Mouse (Mus musculus) heart, postnatal 14 days (tissue): Measurements from ENCODE around the gene Sp110. TPM values are rescaled to one million over a fixed set of nuclear protein-coding genes. Genes with fewer than 3 reads are reported as not detected.
"Not testable (repeated sequence)": the region's sequence is repeated elsewhere in the genome, so short reads cannot be mapped to it uniquely, and the experiment has no call there.

ENCODE experiments used
- DNase-seq, 2 experiments: peaks; one replicate each; pipeline ENCODE4 v3.0.0; 2021 to 2022
- intact Hi-C: fragments of 180-260 bp; cut with DNase I; formaldehyde crosslinking; loops from one replicate; pipeline ENCODE4 v1.15.1; 2025
- long read RNA-seq, 2 experiments: library from polyadenylated mRNA; stranded (forward); transcript quantifications; one replicate each; pipeline ENCODE4 v2.0.0; 2021
- total RNA-seq, 2 experiments: library from RNA; stranded (reverse); gene quantifications; 2 replicates each; pipeline ENCODE4 v1.2.3; 2021

Sp110 gene
- total RNA-seq, result 1 to 10 TPM; 3.8 to 4.6 TPM
- long read RNA-seq, experiment 1, partial matches to known transcripts, result 0 of 6 reads
- long read RNA-seq, experiment 1, other reads (novel, unspliced or antisense), result 2 of 6 reads
- long read RNA-seq, experiment 2, partial matches to known transcripts, result 0 of 1 reads
- long read RNA-seq, experiment 2, other reads (novel, unspliced or antisense), result 1 of 1 reads

GRCm38 (mm10) chr1:85598271-85599012 lies at the start of gene Sp110:
Gene Sp110 (minus strand): TSS chr1:85598817.
- intact Hi-C loops, result not testable (repeated sequence)
- peak in 1 of 2 experiments; percentile 6 for DNase-seq

- intact Hi-C loops, result not testable (repeated sequence)
These were observed 39.5 kb upstream of the Sp110 start for GRCm38 (mm10) chr1:85638144-85638543.

GRCm38 (mm10) chr1:85636936-85637335 lies 38.3 kb upstream of the Sp110 start:
- DNase-seq, intact Hi-C loops: not testable (repeated sequence)

More at GRCm38 (mm10) chr1:85638144-85638543, 39.5 kb upstream of the Sp110 start:
- not testable (repeated sequence) for DNase-seq

- DNase-seq, intact Hi-C loops: not testable (repeated sequence)
These were observed 20.1 kb upstream of the Sp110 start for GRCm38 (mm10) chr1:85618689-85619088.

- DNase-seq, intact Hi-C loops: not testable (repeated sequence)
These were observed 18.5 kb upstream of the Sp110 start for GRCm38 (mm10) chr1:85617161-85617560.

GRCm38 (mm10) chr1:85615819-85616218 lies 17.2 kb upstream of the Sp110 start:
- intact Hi-C loops, DNase-seq: not testable (repeated sequence)

- DNase-seq, intact Hi-C loops: not testable (repeated sequence)
These were observed 16.5 kb upstream of the Sp110 start for GRCm38 (mm10) chr1:85615096-85615495.

GRCm38 (mm10) chr1:85610581-85610980 lies 12.0 kb upstream of the Sp110 start:
- intact Hi-C loops, DNase-seq: not testable (repeated sequence)

GRCm38 (mm10) chr1:85608361-85608760 lies 9.7 kb upstream of the Sp110 start:
- intact Hi-C loops, DNase-seq: not testable (repeated sequence)

- DNase-seq, intact Hi-C loops: not testable (repeated sequence)
These were observed 5.7 kb upstream of the Sp110 start for GRCm38 (mm10) chr1:85604341-85604740.

GRCm38 (mm10) chr1:85600794-85601193 lies 2.2 kb upstream of the Sp110 start:
- intact Hi-C loops, result not testable (repeated sequence)
- DNase-seq, result peak in 1 of 2 experiments; percentile 17

- intact Hi-C loops, DNase-seq: not testable (repeated sequence)
These were observed 1.5 kb upstream of the Sp110 start, which contains the start of gene Sp140 for GRCm38 (mm10) chr1:85600078-85600477. Gene Sp140 (plus strand): TSS chr1:85600378.

GRCm38 (mm10) chr1:85592526-85592925 lies 6.1 kb downstream of the Sp110 start:
- intact Hi-C loops, DNase-seq: not testable (repeated sequence)

- DNase-seq, intact Hi-C loops: not testable (repeated sequence)
These were observed 9.9 kb downstream of the Sp110 start for GRCm38 (mm10) chr1:85588697-85589096.

- peak in 1 of 2 experiments; percentile 5 for DNase-seq
- intact Hi-C loops, result loop anchor here (5.0 kb wide), 1 partner anchor 156 kb away; no protein-coding TSS in a partner anchor
These were observed 17.1 kb downstream of the Sp110 start for GRCm38 (mm10) chr1:85581518-85581917.

- DNase-seq, result not testable (repeated sequence)
- intact Hi-C loops, result loop anchor here (5.0 kb wide), 1 partner anchor 157 kb away; no protein-coding TSS in a partner anchor
These were observed 18.0 kb downstream of the Sp110 start for GRCm38 (mm10) chr1:85580578-85580977.

GRCm38 (mm10) chr1:85580148-85580534 lies 18.5 kb downstream of the Sp110 start:
- DNase-seq, result not testable (repeated sequence)
- intact Hi-C loops, result loop anchor here (5.0 kb wide), 1 partner anchor 157 kb away; no protein-coding TSS in a partner anchor

GRCm38 (mm10) chr1:85579199-85580147 lies 19.1 kb downstream of the Sp110 start:
- intact Hi-C loops, result loop anchor here (5.0 kb wide), 1 partner anchor 158 kb away; no protein-coding TSS in a partner anchor
- not testable (repeated sequence) for DNase-seq

GRCm38 (mm10) chr1:85578372-85579010 lies 20.1 kb downstream of the Sp110 start:
- intact Hi-C loops, DNase-seq: not testable (repeated sequence)
